Mouse (Mus musculus): ENCODE results near the gene Mitf.

The Mitf gene

DNA sequence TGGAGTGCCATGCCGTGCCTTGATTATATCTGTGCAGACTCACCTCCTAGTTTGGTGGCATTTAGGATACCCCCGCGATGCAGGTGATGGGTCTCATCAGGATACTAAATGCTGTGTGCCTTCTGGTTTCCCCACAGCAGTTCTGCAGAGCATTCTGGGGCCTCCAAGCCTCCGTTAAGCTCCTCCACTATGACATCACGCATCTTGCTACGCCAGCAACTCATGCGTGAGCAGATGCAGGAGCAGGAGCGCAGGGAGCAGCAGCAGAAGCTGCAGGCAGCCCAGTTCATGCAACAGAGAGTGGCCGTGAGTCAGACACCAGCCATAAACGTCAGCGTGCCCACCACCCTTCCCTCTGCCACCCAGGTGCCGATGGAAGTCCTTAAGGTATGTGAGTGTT, 134.1 kb downstream of the Mitf start:
- DNase-seq (ENCODE audit: low spot score in 2 of 2) = no peak

DNA sequence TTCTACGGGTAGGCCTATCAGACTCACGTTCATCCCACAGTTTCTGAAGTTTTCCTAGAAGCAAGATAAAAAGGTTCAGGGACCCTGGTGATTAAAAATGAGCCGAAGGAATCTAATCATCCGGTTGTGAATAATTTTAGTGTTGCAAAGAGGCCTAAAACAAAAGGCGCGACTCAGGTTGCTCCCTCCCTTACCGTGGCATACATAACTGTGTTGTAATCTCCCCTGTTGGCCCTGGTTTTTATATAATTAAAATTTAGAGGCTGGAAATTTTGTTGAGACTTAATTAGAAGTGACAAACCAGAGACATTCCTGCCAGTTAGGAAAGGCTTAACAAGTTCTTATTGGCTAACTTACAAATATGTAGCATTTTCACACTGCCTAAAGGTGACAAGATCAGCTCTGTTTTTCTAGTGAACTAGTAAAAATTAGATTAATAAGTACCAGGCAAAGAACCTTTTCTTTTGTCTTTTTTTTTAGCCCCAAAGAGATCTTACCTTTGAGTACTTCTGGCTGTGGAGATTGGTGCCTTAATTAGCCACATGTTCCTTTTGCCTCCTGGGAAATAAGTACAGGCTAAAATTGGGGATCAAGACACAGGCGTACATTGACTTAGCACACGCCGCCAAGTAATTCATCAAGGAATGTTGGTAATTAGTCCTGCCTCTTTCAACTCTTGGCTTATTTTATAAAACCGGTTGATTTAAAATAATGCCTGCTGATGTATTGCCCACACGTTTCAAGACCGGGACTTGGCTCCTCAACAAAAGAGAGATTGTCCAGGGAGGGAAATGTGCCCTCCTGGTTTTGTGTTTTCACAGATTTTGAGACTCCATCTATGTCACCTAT, 143.4 kb downstream of the Mitf start:
- no peak for DNase-seq (ENCODE audit: low spot score in 2 of 2)

DNA sequence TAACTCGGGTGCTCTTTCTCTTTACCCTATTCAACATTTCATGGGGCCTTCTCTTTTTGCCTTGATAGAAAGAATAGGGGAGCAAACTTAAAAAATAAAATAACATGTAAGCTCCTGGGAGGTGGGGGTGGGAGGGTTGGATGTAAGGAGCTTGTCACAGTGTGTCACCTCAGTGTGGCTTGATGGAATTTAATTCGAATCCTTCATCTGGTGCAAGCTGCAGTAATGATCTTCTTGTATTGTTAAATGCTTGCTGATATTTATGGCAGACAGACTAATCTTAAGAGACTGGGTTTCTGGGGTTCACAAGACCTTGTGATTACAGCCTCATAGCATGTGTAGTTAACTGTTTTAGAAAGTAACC, 144.0 kb downstream of the Mitf start:
- no peak for DNase-seq (ENCODE audit: low spot score in 2 of 2)

DNA sequence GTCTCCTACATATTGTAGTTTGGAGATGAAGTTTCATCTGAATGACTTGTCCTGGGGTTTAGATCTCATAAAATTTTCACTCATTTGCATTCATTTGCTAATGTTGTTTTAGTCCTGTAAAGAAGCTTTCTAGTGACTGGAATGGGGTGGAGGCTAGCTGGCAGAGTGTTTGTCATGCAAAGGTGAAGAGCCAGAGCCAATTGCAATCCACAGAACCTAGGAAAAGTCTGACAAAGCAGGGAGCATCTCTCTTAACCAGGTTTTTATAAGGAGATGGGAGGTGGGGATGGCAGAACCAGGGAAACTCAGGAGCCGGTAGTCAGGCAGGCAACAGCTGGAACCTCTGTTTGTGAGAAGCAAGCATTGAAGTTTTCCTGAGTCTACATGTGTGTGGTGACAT, 144.9 kb downstream of the Mitf start:
- no peak for DNase-seq (ENCODE audit: low spot score in 2 of 2)

DNA sequence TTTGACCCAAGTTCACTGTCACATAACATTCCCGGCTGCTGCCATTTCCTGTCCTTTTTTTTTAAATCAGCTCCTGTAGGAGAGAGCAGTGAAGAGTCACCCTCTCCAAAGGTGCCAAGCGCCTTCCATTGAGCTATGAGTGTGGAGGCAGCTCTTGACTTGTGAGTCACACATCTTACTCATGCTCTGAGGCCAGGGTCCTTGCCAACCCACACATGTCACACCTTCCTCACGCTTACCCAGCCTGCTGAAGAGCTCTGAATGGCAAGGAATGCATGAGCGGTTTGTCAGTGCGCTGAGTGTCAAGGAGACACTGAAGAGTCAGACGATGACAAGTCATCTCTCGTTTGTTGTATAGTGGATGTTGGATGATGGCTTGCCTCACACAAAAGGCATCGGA, 146.0 kb downstream of the Mitf start:
- no peak for DNase-seq (ENCODE audit: low spot score in 2 of 2)

DNA sequence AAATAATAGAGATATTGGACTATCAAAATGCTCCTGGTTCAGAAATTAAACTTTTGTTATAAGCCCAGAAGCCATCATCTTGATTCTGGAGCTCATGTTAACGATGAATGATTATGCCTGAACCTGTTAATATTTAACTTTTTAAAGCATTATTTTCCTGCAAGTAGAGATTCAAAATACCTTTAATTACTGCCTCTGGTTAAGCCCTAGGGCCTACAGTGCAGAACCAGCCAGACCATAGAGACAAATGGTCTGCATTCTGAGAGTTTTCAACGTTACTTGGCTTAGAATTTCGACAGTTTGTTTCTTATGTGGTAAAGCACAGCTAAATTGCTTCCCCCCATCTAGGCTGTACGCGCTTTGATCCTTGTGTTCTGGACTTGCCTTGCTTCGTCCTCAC, 149.3 kb downstream of the Mitf start:
- DNase-seq (ENCODE audit: low spot score in 2 of 2) = no peak

DNA sequence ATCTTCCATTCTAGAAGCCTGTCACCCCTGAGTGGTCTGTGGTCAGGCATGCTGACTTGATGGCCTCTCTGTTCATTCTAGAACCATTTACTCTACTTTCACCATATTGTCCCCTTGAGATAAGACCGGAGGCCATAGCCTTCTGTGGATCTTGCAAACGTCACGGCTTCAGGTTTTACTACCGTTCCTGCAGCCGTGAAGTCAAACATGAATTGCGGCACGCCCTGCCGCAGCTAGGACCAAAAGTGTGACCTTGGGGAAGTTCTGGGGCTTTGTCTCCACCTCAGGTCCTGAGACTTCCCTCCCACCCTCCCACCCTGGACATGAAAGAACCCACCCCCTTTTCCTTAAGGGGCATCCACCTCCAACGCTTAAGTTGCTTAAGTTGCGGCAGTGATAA, 149.8 kb downstream of the Mitf start:
- no peak for DNase-seq (ENCODE audit: low spot score in 2 of 2)

DNA sequence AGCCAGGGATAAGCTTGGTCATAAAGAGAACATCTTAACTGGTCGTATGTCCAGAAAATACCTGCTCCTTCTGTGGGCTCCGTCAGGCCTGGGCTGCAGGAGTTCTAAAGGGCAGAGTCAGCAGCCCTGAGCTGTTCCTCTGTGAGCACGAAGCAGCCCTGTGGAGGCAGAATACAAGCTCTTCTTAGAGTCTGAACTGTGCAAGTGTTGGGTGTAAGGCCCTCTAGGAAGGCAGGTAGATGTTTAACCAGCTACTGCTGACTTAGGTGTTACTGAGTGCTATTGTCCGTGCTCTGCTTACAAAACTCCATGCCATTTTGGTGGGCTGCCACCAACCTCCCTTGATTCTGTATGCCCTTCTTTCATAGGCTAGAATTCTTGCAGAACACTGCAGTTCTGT, 151.4 kb downstream of the Mitf start:
- no peak for DNase-seq (ENCODE audit: low spot score in 2 of 2)

DNA sequence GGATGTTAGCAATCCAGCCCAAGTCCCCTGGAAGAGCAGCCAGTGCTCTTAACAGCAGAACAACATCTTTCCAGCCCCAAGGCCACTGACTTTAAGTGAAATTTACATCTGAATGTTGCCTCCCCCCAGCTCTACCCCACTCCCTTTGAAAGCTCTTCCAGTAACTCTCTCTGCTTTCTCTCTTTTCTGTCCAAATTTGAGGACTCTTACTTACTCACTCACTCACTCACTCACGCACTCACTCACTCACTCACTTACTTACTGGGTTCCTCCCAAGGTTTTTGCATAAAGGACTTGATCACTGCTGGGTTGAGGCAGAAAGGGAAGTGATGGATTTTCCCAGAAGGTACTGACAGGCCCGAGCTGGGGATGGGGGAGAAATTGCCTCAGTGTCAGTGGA, 154.9 kb downstream of the Mitf start:
- DNase-seq (ENCODE audit: low spot score in 2 of 2) = no peak

DNA sequence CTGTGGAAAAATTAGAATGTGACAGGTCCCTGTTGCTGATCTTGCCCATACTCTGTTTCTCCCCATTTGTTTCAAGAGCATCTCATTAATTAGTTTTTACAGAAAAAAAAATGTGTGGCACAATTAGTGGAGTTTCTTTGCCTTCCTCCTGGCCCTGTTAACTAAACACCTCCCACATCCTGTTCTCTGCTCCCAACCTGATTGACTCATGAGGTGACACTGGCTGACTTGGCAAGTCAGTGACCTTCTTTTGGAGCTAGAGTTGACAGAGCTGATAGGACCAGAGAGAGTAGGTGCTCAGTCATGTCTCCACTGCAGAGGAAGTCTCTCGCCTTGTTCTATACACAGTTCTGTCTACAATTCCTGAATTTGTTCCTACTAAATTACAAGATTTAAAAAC, 155.5 kb downstream of the Mitf start:
- DNase-seq (ENCODE audit: low spot score in 2 of 2) = no peak

DNA sequence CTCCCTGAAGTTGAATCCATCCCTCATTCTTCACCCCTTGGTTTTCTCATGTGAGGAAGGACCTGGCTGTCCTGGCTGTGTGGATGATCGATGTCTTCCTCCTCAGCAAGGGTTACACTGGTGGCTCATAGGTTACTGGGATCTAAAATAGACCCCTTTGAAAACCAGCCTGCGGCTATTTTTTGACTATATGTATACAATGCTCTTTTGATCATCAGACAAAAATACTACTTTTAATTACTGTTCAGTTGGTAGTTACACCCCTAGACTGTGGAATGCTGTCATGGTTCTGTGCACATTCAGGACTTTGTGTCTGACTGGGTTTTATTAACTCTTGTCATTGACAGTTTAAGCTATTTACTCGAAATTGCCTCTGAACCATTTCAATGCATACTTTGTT, 157.9 kb downstream of the Mitf start:
- no peak for DNase-seq (ENCODE audit: low spot score in 2 of 2)

DNA sequence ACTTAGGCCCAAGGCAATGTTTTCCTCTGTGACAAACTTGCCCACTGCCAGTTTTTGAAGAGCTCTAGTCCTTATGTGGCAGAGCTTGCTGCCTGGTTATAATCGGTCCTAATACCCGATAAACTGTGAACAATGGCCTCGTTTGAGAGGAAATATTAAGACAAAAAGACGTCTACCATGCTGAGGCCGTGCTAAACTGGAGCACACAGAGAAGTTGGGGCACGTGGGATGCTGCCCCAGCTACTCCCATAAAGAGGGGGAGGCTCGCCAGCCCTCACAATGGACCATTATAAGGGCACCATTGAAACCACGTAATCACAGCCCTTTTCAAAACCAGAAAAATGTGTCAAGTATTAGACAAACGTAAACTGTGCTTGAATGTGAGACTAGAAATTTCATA, 174.8 kb downstream of the Mitf start:
- no peak for DNase-seq (ENCODE audit: low spot score in 2 of 2)

DNA sequence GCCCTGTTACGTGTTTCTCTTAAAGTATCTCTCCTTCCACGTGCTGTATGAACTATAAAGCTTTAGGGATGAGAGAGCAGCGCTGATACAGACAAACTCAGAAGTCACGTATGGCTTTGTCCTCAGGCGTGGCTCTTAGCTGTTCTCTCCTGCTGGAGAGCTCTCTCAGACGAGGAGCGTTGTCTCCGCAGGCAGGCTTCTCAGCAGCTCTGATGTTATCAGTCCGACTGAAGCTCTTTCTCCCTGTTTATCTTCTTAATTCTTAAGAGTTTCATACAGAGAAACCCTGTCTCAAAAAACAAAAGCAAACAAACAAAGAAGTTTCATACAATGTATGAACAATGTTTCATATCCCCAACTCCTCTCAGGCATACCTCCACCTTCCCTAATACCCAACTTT, 178.8 kb downstream of the Mitf start:
- no peak for DNase-seq (ENCODE audit: low spot score in 2 of 2)

DNA sequence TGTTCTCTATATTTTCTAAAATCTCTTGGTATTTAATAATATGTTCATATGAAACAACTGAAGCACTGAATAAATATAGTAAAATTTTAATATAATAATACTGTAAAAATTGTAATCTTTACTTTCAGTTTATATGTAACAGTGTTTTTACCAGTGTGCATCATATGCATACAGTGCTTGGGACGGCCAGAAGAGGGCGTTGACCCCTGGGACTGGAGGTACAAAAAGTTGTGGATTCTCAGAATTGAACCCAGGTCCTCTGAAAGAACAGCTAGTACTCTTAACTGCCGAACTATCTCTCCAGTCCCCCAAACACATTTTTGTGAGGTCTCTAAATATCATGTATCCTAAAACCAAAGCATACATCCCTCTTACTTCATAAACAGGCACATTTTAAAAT, 179.6 kb downstream of the Mitf start:
- DNase-seq (ENCODE audit: low spot score in 2 of 2) = no peak

DNA sequence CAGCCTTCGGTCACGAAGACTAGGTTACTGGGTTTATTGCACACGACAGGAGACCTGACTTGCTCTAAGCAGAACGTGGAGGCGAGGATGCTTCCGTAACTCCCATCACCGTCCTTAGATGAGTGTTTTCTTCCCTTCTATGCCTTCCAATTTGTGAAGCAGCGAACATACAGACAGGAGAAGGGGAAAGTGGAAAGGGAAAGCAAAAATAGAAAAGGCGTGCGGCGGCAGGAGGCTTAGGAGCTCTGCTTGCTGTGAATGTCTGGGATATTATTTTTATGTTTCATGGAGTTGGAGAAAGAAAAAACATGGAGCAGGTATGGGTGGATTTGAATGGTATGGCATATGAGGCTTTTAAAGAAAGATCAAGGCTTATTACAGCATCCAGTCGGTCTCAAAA, 186.7 kb downstream of the Mitf start:
- no peak for DNase-seq (ENCODE audit: low spot score in 2 of 2)

DNA sequence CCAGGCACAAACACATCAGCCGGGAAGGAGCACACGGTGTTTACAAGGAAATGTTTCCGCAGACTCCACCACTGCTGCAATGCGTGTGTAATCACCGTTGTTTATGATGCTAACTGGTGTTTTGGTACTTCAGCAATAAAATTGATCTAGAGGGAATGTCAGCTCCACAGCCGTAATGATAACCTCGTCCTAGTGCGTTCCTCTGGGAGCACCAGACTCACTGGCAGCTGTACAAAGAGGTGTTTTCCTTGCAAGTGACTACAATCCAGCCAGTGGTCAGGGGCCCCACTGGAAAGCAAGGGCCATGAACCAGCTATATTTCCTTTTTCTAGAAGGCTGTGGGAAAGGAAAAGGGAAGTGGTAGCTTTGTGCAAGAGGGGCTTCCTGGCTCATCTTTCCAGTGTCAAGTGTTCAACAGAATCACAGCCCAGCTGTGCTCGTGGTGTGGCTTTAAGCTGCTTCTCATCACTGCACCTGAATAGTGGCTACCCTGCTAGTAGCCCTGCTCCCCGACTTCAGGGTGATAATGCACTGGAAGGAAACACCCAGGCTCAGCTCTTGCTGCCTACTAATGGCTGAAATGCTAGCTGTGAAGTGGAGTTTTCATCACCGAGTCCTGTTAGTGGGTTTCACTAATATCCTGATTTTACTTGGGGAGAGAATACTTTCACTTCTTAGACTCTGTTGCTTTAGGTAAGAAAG, 188.9 kb downstream of the Mitf start:
- no peak for DNase-seq (ENCODE audit: low spot score in 2 of 2)

DNA sequence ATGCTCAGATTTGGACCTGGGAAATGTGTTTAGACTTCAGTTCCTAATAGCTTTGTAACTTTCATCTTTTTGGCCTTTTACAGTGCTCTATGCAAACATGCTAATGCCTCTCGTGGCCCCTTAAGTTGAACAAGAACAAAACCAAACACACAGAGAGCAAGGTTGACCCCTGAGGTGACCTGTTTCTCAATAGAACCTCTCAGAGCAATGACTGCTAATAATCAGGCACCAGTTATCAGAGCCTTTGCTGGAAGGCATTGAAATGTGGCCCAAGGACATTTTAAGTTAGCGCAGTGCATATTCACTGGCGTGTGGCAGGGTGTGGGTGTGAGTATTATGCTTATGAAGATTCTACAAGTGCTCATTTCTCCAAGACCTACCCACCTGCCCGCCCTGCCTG, 194.7 kb downstream of the Mitf start:
- DNase-seq (ENCODE audit: low spot score in 2 of 2) = no peak

DNA sequence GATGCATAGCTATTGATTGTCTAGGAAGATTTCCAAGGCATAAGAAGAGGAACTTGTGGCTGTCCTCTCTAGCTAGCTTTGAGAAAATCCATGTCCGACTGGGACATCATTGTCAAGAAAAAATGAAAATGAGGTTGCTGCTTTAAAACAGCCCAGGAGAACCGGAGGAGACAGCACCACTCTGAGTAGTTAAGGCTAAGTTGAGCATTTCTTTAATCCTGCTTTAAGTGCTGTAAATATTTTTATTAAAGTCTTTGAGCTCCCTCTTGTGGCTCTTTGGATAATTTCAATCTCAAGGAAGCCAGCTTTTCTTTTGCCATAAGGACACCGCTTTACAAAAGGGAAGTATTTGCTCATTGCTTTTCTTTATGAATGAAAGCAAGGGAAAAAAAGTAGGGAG, 196.3 kb downstream of the Mitf start:
- DNase-seq (ENCODE audit: low spot score in 2 of 2) = no peak

DNA sequence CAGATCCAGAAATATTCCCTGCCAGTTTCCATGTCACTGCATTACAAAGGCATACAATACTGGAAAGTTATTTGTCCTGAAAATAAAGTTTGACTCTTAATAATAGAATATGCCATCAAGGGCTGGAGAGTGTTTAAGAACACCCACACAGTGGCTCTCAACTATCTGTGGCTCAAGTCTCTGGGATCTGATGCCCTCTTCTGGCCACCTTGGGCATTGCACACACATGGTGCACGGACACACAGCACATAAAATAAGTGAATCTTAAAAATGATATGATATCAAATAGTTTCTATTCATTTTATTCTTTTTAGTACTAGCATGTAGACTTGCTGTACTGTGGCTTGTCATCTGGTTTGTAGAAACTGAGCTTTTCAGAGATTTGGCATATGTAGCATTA, 198.7 kb downstream of the Mitf start:
- no peak for DNase-seq (ENCODE audit: low spot score in 2 of 2)

DNA sequence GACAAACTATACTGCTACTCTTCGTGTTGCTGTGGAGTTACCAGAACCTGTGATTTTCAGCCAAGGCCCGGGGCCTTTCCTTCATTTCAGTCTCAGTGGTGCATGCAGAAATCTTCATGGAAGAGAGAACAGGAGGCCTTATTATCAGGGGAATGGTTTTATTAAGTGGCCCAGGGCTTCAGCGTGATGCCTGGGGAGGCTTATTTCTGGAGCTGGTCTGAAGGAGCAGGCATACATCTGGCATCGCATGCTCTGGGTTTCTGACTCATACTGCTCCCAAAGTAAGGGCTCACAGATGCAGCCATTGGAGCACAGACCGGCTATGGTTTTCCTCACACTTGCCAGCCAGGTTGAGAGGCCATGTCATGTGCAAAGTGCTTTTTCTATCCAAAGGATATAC, 208.2 kb downstream of the Mitf start:
- DNase-seq (ENCODE audit: low spot score in 2 of 2) = no peak

DNA sequence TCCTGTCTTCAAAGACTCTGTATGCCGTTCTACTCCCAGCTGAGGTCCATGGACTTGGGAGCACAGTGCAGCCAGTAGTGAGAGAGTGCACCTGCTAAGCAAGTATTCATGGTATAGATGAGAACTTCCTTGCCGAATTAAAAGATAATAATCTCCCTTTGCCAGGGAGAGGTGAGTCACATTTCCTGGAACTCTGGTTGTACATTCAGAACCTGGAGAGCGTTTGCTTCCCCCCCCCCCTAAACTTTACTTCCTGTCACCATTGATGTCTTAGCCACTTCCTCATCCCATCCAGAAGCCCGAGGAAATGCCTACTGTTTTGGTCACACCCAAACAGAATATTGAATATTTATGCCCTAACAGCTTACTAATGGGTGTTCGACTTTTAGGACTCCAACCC, 209.0 kb downstream of the Mitf start:
- DNase-seq (ENCODE audit: low spot score in 2 of 2) = no peak

DNA sequence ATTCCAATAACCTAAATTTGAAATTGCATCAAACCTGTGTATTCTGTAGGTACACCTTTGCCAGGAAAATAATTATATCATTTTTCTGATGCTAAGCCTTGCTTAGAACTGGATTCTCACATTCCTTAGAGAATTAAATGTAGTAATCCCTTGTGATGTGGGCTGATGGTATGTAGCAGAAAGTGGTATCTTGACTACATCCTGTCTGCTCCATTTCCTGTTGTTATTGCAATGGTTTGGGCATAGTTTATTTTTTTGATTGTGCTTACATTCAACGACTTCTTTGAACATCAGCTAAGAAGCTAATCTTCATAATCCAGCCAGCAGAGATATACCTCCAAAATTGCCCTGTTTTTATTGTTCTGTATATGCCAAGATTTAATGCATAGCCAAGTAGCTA, 217.0 kb downstream of the Mitf start:
- DNase-seq (ENCODE audit: low spot score in 2 of 2) = no peak

DNA sequence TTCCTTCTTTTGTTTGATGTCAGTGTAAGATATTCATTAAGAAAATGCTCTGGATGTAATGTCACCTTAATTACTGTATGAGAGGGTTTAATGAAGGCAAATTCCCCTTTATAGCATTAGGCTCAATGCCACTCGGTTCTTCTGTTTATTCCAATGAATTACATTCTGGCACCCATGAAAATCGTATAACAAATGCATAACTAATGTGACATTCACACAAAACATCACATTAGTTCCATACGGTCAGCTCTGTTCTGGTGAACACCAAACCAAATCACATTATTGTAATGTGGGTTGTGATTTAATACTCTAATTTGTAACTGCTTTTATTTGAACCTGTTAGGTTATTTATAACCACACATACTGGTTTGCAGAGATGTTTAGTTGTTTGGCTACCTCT, 231.7 kb downstream of the Mitf start:
- DNase-seq (ENCODE audit: low spot score in 2 of 2) = no peak

DNA sequence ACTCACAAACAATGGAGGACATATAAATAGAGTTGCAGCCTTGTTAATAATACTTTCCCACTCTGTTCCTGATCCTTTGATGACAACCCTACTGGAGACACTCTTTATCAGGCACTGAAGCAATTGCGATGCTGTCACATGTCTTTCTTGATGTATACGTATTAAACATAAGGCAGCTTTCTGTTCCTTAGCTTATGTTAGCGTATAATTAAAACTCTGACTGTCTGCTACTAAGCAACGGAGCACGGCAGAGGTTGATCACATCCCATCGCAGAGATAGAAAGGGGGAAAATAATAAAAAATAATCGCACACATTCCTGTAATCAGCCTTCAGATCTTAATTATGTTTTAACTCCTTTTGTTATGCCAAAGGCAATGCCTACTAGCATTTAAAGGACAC, 234.9 kb downstream of the Mitf start:
- no peak for DNase-seq (ENCODE audit: low spot score in 2 of 2)

Measured in natural killer cell, adult 2 months (primary cell).